Mouse (Mus musculus) adrenal gland, postnatal 25 days (tissue): ENCODE measurements around the gene Clstn1. TPM values are rescaled to one million over a fixed set of nuclear protein-coding genes. Genes with fewer than 3 reads are reported as not detected.

Experiments used
- DNase-seq: peaks from one replicate; pipeline ENCODE4 v3.0.0; 2021; ENCODE audit warnings: mixed read lengths
- microRNA-seq, 2 experiments: library from miRNA; unstranded; fragments of <30 nt; microRNA quantifications; one replicate each; pipeline ENCODE4 v1.2.0; 2021
- total RNA-seq: library from RNA; stranded (reverse); gene quantifications from 2 replicates; pipeline ENCODE4 v1.2.3, GENCODE M21; 2021

Clstn1 gene
- total RNA-seq, 1 experiment from 2014 or later, result 83.9 TPM

DNA sequence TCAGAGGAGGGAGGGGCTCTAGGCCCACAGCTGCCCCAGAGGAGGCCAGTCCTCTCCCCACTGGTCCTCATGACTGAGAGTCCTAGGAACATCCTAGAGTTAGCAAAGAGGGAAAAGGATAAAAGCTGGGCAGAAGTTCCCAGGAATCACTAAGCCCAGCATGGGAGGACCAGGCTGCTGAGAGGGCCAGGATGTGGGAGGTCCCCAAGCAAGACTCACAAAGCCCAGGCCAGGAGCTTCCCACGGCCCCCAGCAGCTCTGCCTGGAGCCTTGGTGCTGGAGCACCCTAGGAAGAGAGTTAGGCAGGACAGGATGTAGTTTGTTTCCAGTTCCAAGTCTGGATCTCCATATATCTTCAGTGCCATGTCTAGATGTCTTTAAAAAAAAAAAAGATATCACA, 91.7 kb downstream of the Clstn1 start:
- DNase-seq, result no peak

DNA sequence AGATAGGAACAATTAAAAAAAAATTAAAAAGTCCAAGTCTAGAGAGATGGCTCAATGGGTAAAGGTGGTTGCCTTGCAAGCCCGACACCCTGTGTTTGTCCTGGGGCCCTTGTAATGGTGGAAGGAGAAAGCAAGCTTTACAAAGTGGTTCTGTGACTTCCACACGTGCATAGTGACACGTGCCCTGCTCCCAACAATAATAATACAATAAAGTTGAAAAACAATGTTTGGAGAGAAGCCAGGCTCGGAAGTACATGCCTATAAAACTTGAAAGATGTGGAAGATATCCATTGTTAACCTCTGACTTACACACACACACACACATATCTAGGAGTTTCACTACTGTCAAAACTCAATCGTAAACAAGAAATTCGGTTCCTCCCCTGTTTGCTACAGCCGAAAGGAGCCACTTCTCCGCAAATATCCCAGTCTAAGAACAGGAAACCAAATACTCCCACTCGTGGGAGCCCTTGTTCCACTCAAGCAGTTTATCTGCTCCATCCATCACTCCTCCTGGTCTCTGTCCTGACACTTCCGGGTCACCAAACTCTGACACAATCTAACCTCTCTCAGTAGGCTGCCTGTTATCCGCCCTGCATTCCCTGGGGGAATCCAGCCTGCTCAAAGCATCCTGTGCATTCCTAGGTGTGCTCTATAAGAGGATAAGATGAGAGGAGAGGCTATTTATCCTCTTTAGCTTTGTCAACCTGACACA, 92.9 kb downstream of the Clstn1 start:
- DNase-seq, result no peak

DNA sequence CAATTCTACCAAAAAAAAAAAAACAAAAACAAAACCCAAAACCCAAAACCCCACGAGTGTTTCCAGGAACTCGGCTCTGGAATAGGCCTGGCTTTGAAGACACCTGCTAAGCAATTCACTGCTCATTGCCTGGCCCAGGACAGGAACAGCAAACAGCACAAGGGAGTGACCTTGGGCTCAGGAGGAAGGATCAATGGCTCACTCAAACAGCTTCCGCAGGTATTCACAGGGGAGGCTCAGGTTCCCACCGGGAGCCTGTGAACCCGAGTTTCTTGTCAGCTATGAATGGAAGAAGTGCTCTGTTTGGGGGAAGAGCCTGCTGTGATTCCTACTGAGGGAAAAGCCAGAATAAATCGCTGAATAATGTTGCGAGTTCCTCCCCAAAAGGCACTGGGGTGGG, 97.6 kb downstream of the Clstn1 start:
- no peak for DNase-seq

DNA sequence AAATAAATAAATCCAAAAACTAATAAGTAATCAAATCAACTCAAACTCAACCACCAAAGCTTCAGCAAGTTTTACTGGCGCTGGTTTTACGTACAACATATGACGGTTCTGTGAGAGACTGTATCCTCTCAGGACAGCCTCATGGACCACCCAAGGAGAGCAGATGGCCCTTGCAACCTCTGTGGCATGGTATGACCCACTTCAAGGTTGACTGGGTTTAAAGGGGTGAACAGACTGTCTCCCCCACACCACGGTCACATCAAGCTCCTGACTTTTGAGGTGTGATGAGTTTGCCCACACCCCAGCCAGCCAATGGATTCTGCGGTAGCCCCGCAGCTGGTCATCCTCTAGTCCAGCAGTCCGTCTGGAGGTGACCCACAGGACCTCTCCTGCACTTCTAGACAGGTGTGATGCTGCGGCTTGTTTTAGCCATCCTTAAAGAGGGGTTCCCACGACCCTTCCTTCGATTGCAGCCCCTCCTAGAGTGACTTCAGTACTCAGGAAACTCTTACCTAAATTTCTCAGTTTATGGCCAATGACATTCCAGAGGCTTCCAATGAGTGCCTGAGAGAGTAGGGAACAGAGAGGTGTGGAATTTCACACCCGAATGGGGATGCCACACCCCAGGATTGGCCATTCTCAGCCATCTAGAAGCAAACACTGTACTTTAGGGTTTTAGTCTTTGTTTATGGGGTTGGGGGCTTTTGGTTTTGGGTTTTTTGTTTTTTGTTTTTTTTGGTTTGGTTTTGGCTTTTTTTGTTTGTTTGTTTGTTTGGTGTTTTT, 98.8 kb downstream of the Clstn1 start:
- DNase-seq, result no peak

DNA sequence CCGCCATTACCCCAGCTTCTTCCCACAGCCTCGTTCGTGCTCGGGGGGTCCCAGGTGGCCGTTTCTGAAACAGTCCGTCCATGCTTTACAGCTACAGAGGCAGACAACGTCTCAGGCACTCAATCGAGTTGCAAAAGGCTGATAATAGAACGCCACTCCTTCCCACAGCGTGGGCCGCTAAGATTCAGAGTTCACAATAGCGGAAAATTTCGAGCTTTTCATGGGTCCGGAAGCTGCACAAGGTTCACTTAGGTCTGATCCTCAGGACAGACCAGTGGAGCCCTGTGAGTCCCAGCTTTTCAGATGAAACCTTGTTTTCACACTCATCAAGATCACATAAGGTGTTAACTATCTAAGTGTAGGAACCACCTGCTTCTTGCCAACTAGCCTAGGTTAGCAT, 102.6 kb downstream of the Clstn1 start:
- DNase-seq, result no peak

DNA sequence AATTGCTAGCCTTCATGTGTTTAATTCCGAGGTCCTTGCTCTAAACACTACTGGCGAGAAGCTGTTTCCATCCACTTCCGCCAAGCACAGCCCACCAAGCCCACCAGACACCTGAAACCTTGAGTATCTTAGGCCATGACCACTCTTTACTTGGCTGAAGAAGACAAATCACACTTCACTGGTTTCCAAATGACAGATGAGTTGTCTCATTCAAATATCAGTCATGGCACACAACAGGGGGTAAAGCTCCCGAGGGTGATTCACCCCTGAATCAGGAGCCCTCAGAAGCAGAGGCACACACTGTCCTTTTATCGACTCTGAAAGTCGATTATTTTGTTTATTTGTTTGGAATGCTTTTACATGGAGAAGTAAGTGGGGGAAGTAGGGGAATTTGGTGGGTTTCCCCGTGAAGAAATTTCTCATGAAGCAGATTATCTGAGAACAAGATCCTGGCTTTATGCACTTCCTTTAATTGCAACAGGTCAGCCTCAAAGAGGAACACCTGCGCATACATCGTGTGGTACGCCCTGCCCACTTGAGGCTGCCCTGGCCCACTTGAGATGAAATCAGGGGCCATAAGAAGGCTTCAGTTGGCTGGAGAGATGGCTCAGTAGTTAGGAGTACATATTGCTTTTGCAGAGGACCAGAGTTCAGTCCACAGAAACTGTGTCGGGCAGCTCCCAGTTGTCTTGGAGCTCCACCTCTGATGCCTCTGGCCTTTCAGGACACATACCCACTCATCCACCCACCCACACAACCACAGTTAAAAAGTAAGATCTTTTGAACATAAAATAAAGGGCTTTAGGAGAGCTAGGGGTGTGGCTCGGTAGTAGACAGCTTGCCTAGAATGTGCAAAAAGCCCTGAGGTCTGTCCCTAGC, 103.8 kb downstream of the Clstn1 start:
- DNase-seq, result no peak

DNA sequence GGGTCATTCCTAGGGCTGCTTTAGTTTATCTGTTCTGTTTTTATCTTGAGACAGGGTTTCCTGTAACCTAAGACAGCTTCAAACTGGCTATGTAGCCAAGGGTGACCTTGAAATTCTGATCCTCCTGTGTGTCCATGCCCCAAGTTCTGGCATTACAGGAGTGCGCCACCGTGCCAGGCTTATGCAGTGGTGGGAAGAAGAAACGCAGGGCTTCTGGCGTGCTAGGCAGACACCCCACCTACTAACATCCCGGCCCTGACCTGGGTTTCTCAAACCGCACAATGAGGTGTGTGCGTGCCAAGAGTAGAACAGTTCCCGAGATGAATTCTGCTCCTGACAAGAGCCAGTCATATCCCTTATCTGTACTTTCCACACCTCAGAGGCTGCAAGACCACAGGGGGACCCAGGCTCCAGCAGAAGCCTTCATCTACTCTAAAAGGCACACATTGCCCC, 104.6 kb downstream of the Clstn1 start:
- no peak for DNase-seq

DNA sequence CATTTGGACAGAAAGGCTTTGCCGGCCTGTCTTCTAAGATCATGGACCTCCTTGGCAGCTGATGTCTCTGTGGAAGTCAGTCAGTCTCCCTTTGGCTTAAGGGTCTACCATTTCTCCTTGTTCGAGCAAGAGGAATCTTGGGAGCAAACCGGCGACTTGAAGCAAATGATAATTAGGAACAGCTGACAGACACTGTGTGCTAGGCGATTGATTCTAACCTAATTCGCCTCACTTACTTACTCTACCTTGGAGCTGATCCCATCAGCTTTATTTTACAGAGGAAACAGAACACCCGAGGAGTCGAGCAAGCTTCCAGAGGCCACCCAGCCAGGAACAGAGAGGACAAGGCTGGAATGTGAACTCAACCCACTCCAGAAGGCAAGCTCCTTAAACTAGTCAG, 105.1 kb downstream of the Clstn1 start:
- no peak for DNase-seq

DNA sequence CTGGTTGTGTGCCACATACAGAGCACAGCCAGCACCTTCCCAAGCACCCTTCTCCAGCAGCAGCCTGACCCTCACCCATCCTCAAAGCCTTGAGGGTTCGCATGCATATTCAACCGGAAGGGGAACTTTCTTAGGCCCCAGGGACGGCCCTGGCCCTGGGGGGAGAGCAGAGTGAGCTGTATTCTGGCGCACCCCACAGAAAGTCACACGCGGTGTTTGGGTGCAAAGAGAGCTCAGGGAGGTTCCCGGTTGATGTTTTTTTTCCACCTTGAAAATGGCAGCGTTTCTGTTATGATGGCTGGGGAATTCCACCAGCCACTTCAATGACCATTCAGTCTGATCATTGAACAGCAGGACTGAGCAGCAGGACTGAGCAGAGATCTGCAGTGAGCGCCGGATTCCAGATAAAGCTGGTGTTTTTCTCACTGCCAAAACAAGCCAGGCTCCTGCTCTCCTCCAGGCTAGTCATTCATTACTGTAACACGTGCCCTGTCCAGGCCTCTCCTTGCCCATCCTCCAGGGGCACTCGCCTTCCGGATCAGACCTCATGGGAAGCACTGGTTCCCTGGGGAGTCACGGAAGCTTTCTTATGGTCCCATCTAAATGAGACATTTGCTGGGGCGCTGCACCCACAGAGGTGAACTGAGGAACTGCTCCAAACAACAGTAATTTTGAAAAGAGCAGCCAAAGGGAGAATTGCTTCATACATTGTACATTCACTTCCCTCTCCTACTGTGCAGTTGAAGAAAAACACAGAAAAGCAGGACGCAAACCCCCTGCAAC, 110.1 kb downstream of the Clstn1 start:
- DNase-seq, result no peak

DNA sequence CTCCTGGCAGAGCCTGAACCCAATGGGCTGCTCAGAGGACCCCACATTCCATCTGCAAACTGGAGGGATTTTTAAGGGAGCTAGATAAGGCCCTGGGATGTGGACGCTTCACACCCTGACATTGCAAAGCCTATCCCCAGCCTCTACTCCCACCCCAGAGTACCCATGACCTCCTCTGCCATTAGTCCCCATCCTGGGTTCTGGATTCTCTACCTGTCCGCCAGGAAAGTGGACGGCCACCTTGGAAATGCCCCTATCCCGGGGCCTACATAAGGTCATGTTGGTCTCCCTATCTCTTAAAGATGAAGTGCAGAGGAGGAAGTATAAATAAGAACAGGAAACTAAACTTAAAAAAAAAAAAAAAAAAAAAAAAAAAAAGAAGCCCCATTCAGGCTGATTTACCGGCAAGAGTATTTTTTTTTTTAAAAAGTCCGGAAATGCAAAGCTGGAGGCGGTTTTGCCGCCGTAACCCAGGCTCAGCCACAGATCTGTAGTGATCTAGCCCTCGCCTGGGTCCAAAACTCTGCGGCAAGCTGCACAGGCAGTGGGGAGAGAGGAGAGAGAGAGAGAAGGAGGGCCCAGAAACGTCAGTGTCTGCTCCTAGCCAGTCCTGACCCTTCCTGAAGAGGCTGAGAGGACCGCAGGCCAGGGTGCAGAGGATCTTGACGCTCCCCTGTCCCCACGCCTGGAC, 111.4 kb downstream of the Clstn1 start:
- DNase-seq, result no peak

DNA sequence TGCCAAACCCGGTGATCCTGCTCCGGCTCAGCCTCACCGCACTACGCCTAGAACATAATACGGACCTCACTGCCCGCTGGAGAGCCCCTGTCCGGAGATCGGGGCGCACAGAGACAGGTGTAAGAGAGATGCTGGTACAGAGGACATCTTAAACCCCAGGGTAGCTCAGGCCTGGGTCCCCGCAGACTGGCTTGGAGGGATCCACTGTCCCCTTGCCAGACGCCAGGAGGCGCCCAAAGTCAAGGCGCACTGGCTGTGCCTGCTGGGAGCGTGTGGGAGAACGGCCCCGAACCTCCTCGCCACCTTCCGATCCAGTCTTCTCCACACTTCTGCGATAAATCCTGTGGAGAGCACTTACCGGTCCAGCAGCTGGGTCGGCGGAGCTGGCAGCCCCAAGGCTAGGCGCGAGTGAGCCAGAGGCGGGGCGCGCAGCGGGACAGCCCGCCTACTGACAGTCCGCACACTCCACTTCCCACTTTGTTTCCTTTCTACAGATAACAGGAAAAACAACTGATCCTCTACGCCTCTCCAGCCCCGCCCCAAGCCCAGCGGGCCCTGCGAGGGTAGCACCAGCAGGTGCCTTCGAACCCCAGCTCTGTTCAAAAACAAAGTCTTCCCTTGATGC, 112.0 kb downstream of the Clstn1 start:
- DNase-seq, result peak; percentile 54

Small RNA genes within 50 kb of the gene (microRNA-seq; reads per million reads assigned to microRNA genes)
- 0 to 1.1 reads per million in 2 experiments for gene Mir5616
- 0 reads per million in 2 experiments for gene Mir7023

Other genes with a start within 250 kb of the Clstn1 start
- gene Ube4b, start 159.7 kb upstream of the Clstn1 start, total RNA-seq, result 105 and 111 TPM in 2 replicates
- gene Rbp7, start 131.5 kb upstream of the Clstn1 start, total RNA-seq, result 7.0 and 13.4 TPM in 2 replicates
- gene Tmem274, start 109.1 kb upstream of the Clstn1 start, total RNA-seq, result not detected in 2 replicates
- gene Nmnat1, start 101.3 kb upstream of the Clstn1 start, total RNA-seq, result 12.2 and 17.1 TPM in 2 replicates
- 25.8 and 26.5 TPM in 2 replicates for gene Lzic, start 101.2 kb upstream of the Clstn1 start, total RNA-seq
- 24.6 and 39.4 TPM in 2 replicates for gene Ctnnbip1, start 68.2 kb upstream of the Clstn1 start, total RNA-seq
- gene Pik3cd, start 116.1 kb downstream of the Clstn1 start, total RNA-seq, result 2.0 and 4.4 TPM in 2 replicates
- gene Tmem201, start 151.6 kb downstream of the Clstn1 start, total RNA-seq, result 34.1 and 36.1 TPM in 2 replicates
- 27.7 and 32.2 TPM in 2 replicates for gene Slc25a33, start 187.8 kb downstream of the Clstn1 start, total RNA-seq